Mouse (Mus musculus) heart, embryonic 16.5 days (tissue): Measurements from ENCODE around the gene Hoxd11. TPM values are rescaled to one million over a fixed set of nuclear protein-coding genes. Genes with fewer than 3 reads are reported as not detected.

ENCODE experiments used
- ATAC-seq: fragments of 200-750 bp; cut with Nextera tagmentation; replicated peaks from 2 replicates; pipeline ENCODE4 v1.8.0; 2017; ENCODE audit warnings: moderate number of reproducible peaks; ENCODE audit not compliant: insufficient read depth, low FRiP score; ENCODE audit errors: extremely low read depth
- H3K27ac ChIP-seq: fragments of 300-500 bp; sonication (generic); 2 replicates; pipeline ENCODE4 v1.5.1; 2014; ENCODE audit warnings: mild to moderate bottlenecking, low read length, control low read depth, moderate library complexity
- H3K27me3 ChIP-seq: fragments of 300-500 bp; sonication (generic); 2 replicates; pipeline ENCODE4 v1.6.1; 2014; ENCODE audit warnings: low read length, mixed read lengths; ENCODE audit not compliant: control insufficient read depth, insufficient read depth
- H3K36me3 ChIP-seq: fragments of 300-500 bp; sonication (generic); 2 replicates; pipeline ENCODE4 v1.6.1; 2014; ENCODE audit not compliant: control insufficient read depth, insufficient read depth
- H3K4me1 ChIP-seq: fragments of 300-500 bp; sonication (generic); 2 replicates; pipeline ENCODE4 v1.6.1; 2014; ENCODE audit warnings: low read length, mixed read lengths; ENCODE audit not compliant: control insufficient read depth, insufficient read depth
- H3K4me2 ChIP-seq: fragments of 300-500 bp; sonication (generic); 2 replicates; pipeline ENCODE4 v1.6.1; 2014; ENCODE audit warnings: low read depth, mild to moderate bottlenecking, control low read depth, low read length
- H3K4me3 ChIP-seq: fragments of 300-500 bp; sonication (generic); 2 replicates; pipeline ENCODE4 v1.5.1; 2014; ENCODE audit warnings: mild to moderate bottlenecking, control low read depth, low read length
- H3K9ac ChIP-seq: fragments of 300-500 bp; sonication (generic); 2 replicates; pipeline ENCODE4 v1.6.1; 2014; ENCODE audit warnings: low read length, control low read depth
- H3K9me3 ChIP-seq: fragments of 300-500 bp; sonication (generic); replicated peaks from 2 replicates; pipeline ENCODE4 v1.6.1; 2016; ENCODE audit warnings: low read length; ENCODE audit not compliant: control insufficient read depth
- WGBS: fragments of 180-500 bp; shearing (Covaris S2); extraction: QIAGEN DNeasy Blood & Tissue Kit; methylation state at CpG from one replicate; pipeline ENCODE4 v1.1.7; 2014; 5-methylcytosine and 5-hydroxymethylcytosine counted together
- polyA plus RNA-seq: library from polyadenylated mRNA; unstranded; fragments of >200 nt; fragmentation: Nextera tagmentation; extraction: Ambion mirVana; gene quantifications from 2 replicates; pipeline ENCODE4 v1.2.1, GENCODE M21; 2015

The Hoxd11 gene
- polyA plus RNA-seq, 1 experiment from 2014 or later = not detected

DNA sequence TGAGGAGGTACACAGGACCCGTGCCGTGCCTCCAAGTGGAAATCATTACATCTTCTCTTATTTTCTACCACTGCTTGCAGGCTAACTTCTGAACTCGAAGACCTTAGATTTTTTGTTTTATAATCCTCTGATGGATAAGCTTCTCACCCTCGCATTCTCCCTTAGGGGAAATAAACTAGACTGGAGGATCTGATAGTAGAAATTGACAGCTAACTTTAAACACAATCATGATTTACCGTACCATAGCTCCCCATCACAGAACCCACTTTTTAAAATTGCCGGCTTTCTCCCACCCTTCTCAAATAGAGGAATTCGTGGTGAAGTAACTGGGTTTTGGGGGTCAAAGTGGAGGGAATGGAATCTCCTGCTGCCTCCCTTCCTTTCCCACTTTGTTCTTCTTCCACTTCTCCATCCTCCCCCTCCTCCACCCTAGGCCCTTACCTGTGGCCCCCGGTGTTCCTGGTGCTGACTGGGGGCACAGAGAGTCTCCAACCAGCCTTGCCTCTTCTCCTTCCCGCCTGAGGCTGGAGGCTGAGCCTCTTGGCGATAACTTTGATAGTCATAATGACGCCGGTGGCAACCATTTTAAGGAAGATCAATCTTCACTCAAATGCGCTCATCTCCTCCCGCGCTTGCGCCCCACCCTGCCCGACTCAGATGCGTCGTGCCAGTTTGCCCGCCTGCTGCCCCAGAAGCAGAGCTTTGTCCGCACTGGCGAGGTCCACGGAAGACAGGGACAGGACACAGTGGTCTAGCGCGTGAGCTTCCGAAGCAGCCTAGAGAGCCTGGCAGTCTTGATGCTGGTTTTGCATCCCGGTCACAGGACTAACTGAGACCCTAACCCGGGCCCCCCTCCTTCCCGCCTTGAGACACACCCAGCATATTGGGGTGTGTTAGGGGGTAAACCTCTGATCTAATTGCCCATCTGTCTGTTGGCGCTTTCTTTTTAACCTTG lies 18.7 kb upstream of the Hoxd11 start:
- H3K27ac ChIP-seq = no peak overlapping the region
- H3K4me1 ChIP-seq = peaks cover 15% of the 10 kb centered on the region
- H3K9ac ChIP-seq = no peak overlapping the region
- H3K36me3 ChIP-seq = no peaks in the 10 kb centered on the region
- H3K27me3 ChIP-seq = peaks cover 88% of the 10 kb centered on the region
- no peak for ATAC-seq
- no peak overlapping the region for H3K4me3 ChIP-seq
- no peaks in the 10 kb centered on the region for H3K9me3 ChIP-seq
- WGBS = 3% methylated on average over 30 of the region's 30 CpGs
- H3K4me2 ChIP-seq = no peak overlapping the region

DNA sequence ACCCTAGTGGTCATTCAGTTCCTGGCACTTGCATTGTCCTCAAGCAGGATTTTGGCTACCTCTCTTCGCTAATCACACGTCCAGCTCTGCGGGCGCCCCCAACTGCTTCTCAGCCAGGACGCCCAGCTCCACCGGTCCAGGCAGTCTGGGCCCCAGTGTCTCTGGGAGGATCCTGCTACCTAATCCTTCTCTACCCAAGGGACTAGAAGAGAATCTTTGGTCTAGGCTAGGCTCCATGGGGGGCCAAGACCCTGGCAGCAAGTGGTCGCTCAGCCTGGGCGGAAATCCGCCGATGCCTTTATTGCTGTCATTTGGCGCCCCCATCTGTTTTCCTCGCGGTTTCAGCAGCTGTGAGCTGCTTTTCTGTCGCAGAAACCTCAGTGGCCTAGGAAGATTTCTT lies 17.7 kb upstream of the Hoxd11 start:
- ATAC-seq = no peak
- Histone ChIP-seq H3K4me2 (peak overlapping the region; percentile 51), H3K9ac (no peak overlapping the region), H3K9me3 (no peaks in the 10 kb centered on the region), H3K4me1 (peaks cover 13% of the 10 kb centered on the region; the same call in 1 of the 2 replicates), H3K27ac (no peak overlapping the region), H3K36me3 (no peaks in the 10 kb centered on the region), H3K27me3 (peaks cover 87% of the 10 kb centered on the region), H3K4me3 (peak overlapping the region; percentile 33)
- WGBS = 2% methylated on average over 14 of the region's 14 CpGs

DNA sequence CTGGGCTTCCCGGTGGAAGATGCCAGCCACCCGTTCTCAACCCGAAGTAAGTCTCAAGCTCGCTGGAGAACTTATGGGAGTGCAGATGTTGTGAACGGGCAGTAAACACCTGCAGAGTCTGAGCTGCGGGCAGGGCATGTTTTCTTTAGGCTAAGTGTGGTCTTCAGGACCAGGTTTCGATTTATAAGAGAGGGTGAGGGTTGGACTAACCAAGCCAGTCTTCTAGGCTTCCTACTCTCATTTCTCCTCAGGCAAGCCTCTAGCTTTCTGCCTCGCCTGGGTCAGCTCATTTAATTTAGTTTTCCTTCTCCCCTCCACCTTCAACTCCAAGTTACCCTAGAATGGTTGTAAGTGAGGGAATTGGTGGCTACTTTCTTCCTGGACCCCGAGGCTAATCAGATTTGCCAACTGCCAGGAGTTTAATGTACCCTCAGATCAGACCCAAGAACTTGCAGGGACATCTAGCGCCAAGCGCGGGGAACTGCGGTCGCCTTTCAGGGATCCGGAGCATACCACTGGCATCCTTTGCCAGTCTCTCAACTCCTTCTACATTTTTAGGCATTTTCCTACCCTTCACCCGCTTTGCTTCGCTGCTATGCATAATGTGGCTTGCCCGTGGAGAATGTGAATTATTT lies 15.9 kb upstream of the Hoxd11 start:
- Histone ChIP-seq H3K9ac (no peak overlapping the region), H3K36me3 (no peaks in the 10 kb centered on the region), H3K27ac (no peak overlapping the region), H3K4me2 (no peak overlapping the region), H3K27me3 (peaks cover 92% of the 10 kb centered on the region), H3K4me3 (no peak overlapping the region), H3K4me1 (peaks cover 15% of the 10 kb centered on the region; the same call in 1 of the 2 replicates), H3K9me3 (no peaks in the 10 kb centered on the region)
- 5% methylated on average over 18 of the region's 18 CpGs for WGBS
- no peak for ATAC-seq

DNA sequence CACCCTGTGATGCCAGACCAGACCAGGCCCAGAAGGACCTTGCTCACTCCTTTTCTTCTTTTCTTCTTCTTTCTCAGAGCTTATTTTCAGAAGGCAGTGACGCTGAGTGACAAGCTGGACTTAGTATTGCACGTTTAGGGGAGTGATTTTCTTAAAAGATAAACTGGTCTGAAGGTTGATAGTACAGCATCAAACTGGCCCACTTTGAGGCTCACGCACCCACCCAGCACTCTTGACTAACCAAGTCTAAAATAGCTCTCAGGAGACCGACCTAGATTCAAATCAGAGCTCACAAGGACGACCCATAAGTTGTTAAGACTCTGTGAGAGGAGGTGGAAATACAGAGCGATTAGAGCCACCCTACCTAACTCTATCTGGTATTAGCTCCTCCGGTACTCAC lies 12.9 kb upstream of the Hoxd11 start:
- H3K27ac ChIP-seq = no peak overlapping the region
- H3K27me3 ChIP-seq = peaks cover 93% of the 10 kb centered on the region
- no peaks in the 10 kb centered on the region for H3K9me3 ChIP-seq
- ATAC-seq = no peak
- no peaks in the 10 kb centered on the region for H3K36me3 ChIP-seq
- WGBS = 3% methylated on average over 7 of the region's 7 CpGs
- no peak overlapping the region for H3K4me3 ChIP-seq
- peaks cover 14% of the 10 kb centered on the region; the same call in 1 of the 2 replicates for H3K4me1 ChIP-seq
- H3K4me2 ChIP-seq = no peak overlapping the region
- no peak overlapping the region for H3K9ac ChIP-seq

DNA sequence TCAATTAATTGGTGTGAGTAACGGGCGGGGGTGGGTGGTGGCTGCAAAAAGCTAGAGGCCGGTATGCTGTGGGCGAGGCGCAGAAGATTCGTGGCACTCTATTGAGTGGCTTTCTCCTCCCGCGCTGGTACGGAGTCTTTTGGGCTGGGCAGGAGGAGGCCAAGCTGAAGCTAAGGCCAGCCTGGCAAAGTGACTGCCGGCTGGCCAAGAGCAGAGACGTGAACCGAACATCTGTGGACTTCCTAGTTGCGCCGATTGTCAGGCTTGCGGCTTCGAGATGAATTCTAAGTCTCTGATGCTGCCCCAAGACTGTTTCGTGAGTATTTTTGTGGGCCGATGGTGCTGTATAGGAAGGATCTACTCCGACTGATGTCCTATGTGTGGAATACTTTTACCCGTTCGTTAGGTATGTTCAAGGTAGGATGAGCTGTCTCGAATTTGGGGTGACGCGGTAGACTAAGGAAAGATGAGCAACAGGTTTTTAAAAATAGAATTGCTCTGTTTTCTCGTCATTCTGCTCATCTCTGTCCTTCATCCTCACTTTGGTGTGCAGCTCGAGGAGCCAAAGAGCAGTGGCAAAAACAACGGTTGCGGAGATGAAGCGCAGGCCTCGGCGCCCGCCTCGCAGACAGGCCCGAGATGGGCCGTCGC lies 12.0 kb upstream of the Hoxd11 start:
- Histone ChIP-seq H3K4me3 (no peak overlapping the region; the same call in 1 of the 2 replicates), H3K4me2 (no peak overlapping the region), H3K27ac (no peak overlapping the region), H3K36me3 (no peaks in the 10 kb centered on the region), H3K9ac (no peak overlapping the region), H3K4me1 (peaks cover 10% of the 10 kb centered on the region; the same call in 1 of the 2 replicates), H3K9me3 (no peaks in the 10 kb centered on the region), H3K27me3 (peaks cover 93% of the 10 kb centered on the region)
- WGBS = 4% methylated on average over 36 of the region's 36 CpGs
- no peak for ATAC-seq

DNA sequence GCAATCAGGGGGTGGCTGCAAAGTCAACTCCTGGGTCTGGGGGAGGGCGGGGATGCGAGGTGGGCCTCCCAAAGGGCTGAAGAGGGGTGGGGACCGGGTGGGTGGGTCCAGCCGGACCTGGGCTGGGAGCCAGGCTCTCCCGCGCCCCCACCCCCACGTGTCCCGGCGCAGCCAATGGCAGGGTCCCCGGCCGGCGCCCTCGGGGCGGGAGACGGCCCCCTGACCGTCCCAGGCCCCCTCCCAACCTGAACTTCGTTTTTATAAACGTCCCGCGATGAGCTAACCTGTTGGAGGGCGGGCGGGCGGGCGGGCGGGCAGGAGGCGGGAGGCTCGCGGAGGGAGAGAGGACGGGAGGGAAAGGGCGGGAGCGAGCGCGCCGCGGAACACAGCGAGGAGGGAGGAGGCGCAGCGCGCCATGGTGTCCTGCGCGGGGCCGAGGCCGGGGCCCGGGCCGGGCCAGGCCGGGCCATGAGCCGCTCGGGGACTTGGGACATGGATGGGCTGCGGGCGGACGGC lies 11.5 kb upstream of the Hoxd11 start, which contains the start of gene Hoxd13:
Hoxd13 (plus strand) TSS at position 469 of the 516 bp plus-strand sequence.
- peaks cover 14% of the 10 kb centered on the region for H3K4me1 ChIP-seq
- no peak within 1 kb of the TSS for H3K9ac ChIP-seq
- H3K9me3 ChIP-seq = no peaks in the 10 kb centered on the region
- WGBS = 1% methylated on average over 37 of the region's 51 CpGs
- peaks cover 93% of the 10 kb centered on the region for H3K27me3 ChIP-seq
- peak within 1 kb of the TSS; percentile 51 for H3K4me3 ChIP-seq
- H3K27ac ChIP-seq = no peak within 1 kb of the TSS
- ATAC-seq = peak; percentile 33
- no peaks in the 10 kb centered on the region for H3K36me3 ChIP-seq
- peak within 1 kb of the TSS; percentile 73 for H3K4me2 ChIP-seq

DNA sequence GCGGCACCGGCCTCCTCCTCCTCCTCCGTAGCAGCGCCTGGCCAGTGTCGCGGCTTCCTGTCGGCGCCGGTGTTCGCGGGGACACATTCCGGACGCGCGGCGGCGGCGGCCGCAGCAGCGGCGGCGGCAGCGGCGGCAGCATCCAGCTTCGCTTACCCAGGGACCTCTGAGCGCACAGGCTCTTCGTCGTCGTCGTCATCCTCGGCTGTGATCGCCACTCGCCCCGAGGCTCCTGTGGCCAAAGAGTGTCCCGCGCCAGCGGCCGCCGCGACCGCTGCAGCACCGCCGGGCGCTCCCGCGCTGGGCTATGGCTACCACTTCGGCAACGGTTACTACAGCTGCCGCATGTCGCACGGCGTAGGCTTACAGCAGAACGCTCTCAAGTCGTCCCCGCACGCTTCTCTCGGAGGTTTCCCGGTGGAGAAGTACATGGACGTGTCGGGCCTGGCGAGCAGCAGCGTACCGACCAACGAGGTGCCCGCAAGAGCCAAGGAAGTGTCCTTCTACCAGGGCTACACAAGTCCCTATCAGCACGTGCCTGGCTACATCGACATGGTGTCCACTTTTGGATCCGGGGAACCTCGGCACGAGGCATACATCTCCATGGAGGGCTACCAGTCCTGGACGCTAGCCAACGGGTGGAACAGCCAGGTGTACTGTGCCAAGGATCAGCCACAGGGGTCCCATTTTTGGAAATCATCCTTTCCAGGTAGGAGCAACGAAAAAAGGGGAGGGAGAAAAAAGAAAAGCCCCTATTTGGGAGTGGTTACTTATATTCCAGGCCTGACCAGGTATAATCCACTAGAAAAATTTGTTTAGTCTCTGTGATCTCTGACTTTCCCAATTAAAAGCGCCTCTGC lies 10.8 kb upstream of the Hoxd11 start:
- 0 out of 2 replicates have a peak, but pooled peaks have one; percentile 24 for ATAC-seq
- Histone ChIP-seq H3K9ac (no peak overlapping the region), H3K4me3 (peak overlapping the region; percentile 51), H3K27ac (no peak overlapping the region), H3K4me1 (peaks cover 14% of the 10 kb centered on the region), H3K27me3 (peaks cover 93% of the 10 kb centered on the region), H3K36me3 (no peaks in the 10 kb centered on the region), H3K4me2 (peak overlapping the region; percentile 73), H3K9me3 (no peaks in the 10 kb centered on the region)
- 1% methylated on average over 62 of the region's 74 CpGs for WGBS

DNA sequence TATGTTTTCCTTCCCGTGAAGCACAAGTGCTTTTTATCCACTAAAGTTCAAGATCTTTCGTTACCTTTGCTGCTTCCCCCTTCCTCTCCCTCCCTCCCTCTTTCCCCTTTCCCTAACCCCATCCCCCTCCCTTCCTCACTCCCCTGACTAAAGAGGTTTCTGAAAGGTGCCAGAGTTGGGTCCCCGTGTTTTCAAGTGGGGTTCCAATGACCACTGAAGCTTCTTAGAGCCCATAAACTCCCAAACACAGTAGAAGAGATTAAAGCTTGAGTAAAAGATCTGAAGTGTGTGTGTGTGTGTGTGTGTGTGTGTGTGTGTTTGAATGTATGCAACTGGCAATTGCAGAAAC lies 10.2 kb upstream of the Hoxd11 start:
- Histone ChIP-seq H3K9me3 (no peaks in the 10 kb centered on the region), H3K4me2 (no peak overlapping the region), H3K27ac (no peak overlapping the region), H3K9ac (no peak overlapping the region), H3K4me1 (peaks cover 14% of the 10 kb centered on the region), H3K27me3 (peaks cover 93% of the 10 kb centered on the region), H3K36me3 (no peaks in the 10 kb centered on the region), H3K4me3 (no peak overlapping the region)
- no peak for ATAC-seq
- 5% methylated on average over 3 of the region's 3 CpGs for WGBS
